Mouse (Mus musculus): Measurements from ENCODE around the gene Alcam.

- TF ChIP-seq POLR2A (IDR thresholded peaks at IDR 0.05; ENCODE audit: low read depth, low read length) (no peak), CTCF (conservative IDR thresholded peaks at IDR 0.05; ENCODE audit: insufficient read depth, insufficient read length, low read depth, low read length) (no peak)
These were observed 2.6 kb downstream of the Alcam start for GRCm38 (mm10) chr16:52451101-52451785.

Measured in kidney, adult 2 months (tissue).